Mouse (Mus musculus) forebrain, embryonic 13.5 days (tissue): ENCODE results near the gene Map3k3. TPM values are rescaled to one million over a fixed set of nuclear protein-coding genes. Genes with fewer than 3 reads are reported as not detected.

Source experiments
- ATAC-seq: fragments of 200-750 bp; cut with Nextera tagmentation; 2 replicates; pipeline ENCODE4 v1.8.0; 2017
- H3K27ac ChIP-seq: fragments of 300-500 bp; sonication (generic); 2 replicates; pipeline ENCODE4 v1.5.1; 2015; ENCODE audit warnings: inconsistent platforms, mild to moderate bottlenecking, moderate library complexity
- H3K27me3 ChIP-seq: fragments of 300-500 bp; sonication (generic); 2 replicates; pipeline ENCODE4 v1.6.1; 2015; ENCODE audit warnings: mild to moderate bottlenecking, inconsistent platforms
- H3K36me3 ChIP-seq: fragments of 300-500 bp; sonication (generic); 2 replicates; pipeline ENCODE4 v1.6.1; 2015; ENCODE audit warnings: mild to moderate bottlenecking, inconsistent platforms; ENCODE audit not compliant: poor library complexity, severe bottlenecking
- H3K4me1 ChIP-seq: fragments of 300-500 bp; sonication (generic); 2 replicates; pipeline ENCODE4 v1.6.1; 2015; ENCODE audit warnings: inconsistent platforms
- H3K4me2 ChIP-seq: fragments of 300-500 bp; sonication (generic); 2 replicates; pipeline ENCODE4 v1.6.1; 2015; ENCODE audit warnings: inconsistent platforms, mild to moderate bottlenecking, moderate library complexity
- H3K4me3 ChIP-seq: fragments of 300-500 bp; sonication (generic); 2 replicates; pipeline ENCODE4 v1.5.1; 2015; ENCODE audit warnings: mild to moderate bottlenecking, inconsistent platforms
- H3K9ac ChIP-seq: fragments of 300-500 bp; sonication (generic); 2 replicates; pipeline ENCODE4 v1.6.1; 2015; ENCODE audit warnings: mild to moderate bottlenecking, inconsistent platforms
- H3K9me3 ChIP-seq: fragments of 300-500 bp; sonication (generic); replicated peaks from 2 replicates; pipeline ENCODE4 v1.6.1; 2016; ENCODE audit warnings: inconsistent platforms
- WGBS: fragments of 180-500 bp; shearing (Covaris S2); methylation state at CpG from one replicate; pipeline ENCODE4 v1.1.7; 2015; 5-methylcytosine and 5-hydroxymethylcytosine counted together
- polyA plus RNA-seq: library from polyadenylated mRNA; unstranded; fragments of >200 nt; fragmentation: Nextera tagmentation; extraction: Ambion mirVana; gene quantifications from 2 replicates; pipeline ENCODE4 v1.2.1, GENCODE M21; 2015

Map3k3 gene
- polyA plus RNA-seq, 1 experiment from 2014 or later, result 11.9 TPM

DNA sequence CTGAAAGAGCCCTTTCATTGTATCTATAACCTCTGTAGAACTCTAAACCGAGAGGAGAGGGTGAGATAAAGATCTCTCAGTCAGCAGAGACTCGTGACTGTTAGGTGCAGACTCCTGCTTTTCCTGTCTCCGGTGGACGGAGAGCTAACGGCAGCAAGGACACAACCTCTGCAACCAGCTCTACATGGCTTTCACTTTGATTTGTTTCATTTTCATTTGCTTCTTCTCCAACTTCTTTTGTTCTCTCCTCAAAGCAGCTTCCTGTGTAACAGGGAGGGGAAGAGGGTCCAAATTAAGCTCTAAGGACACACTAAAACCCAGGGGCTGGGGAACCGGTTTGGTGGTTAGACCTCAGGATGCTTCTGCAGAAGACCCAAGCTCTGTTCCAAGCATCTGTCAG lies 116.3 kb downstream of the Map3k3 start:
- ATAC-seq, result no peak
- no peaks in the 10 kb centered on the region for H3K9me3 ChIP-seq
- no peak overlapping the region for H3K4me3 ChIP-seq
- H3K36me3 ChIP-seq, result peaks cover 81% of the 10 kb centered on the region
- H3K4me1 ChIP-seq, result no peaks in the 10 kb centered on the region
- H3K27ac ChIP-seq, result no peak overlapping the region
- no peak overlapping the region for H3K4me2 ChIP-seq
- no peak overlapping the region for H3K9ac ChIP-seq
- WGBS, result 93% methylated on average over 6 of the region's 6 CpGs
- H3K27me3 ChIP-seq, result no peaks in the 10 kb centered on the region

DNA sequence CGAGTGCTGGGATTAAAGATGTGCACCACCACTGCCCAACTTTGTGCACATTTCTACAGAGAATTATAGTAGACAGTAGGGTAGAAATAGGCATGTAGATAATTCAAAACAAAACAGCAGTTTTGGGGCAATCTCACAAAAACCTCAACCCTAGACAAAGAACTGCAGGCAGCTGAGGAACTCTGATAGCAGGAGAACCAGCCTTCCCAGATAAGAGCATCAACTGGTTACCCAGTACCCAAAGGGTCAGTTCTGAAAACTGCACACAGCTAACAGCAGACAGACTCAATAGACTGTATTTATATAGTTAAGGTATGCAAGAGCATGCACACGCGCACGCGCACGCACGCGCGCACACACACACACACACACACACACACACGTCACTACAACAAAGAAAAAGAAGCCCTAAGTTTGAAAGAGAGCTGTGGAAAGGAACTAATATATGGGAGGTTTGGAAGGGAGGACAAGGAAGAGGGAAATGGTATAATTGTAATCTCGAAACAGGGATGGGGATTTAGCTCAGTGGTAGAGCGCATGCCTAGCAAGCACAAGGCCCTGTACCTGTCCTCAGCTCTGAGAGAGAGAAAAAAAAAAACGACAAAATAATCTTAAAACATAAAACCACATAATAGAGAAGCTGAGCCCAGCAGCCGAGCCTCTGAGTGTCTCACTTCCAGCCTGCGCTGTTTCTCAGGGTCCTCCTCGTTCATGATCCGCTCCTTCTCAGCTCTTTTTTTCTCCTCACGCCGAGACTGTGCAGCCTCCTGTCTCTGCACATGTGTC lies 117.1 kb downstream of the Map3k3 start:
- no peaks in the 10 kb centered on the region for H3K4me1 ChIP-seq
- H3K4me2 ChIP-seq, result no peak overlapping the region
- H3K36me3 ChIP-seq, result peaks cover 85% of the 10 kb centered on the region
- no peak for ATAC-seq
- no peaks in the 10 kb centered on the region for H3K27me3 ChIP-seq
- H3K27ac ChIP-seq, result no peak overlapping the region
- no peaks in the 10 kb centered on the region for H3K9me3 ChIP-seq
- H3K4me3 ChIP-seq, result no peak overlapping the region
- 95% methylated on average over 19 of the region's 19 CpGs for WGBS
- no peak overlapping the region for H3K9ac ChIP-seq

GRCm38 (mm10) chr11:106202123-106202465 lies 117.7 kb downstream of the Map3k3 start, which contains the start of gene Strada:
TSS of gene Strada (minus strand) at chr11:106202168.
- Histone ChIP-seq H3K27me3 (no peaks in the 10 kb centered on the region), H3K4me3 (no peak within 1 kb of the TSS), H3K27ac (no peak within 1 kb of the TSS), H3K4me2 (no peak within 1 kb of the TSS), H3K9ac (no peak within 1 kb of the TSS), H3K36me3 (peaks cover 85% of the 10 kb centered on the region), H3K9me3 (no peaks in the 10 kb centered on the region), H3K4me1 (no peaks in the 10 kb centered on the region)
- 85% methylated on average over 5 of the region's 5 CpGs for WGBS
- ATAC-seq, result no peak

Other genes starting within 250 kb of the Map3k3 start
- 17.2 and 21.4 TPM in 2 replicates for gene Cyb561, start 131.3 kb upstream of the Map3k3 start, polyA plus RNA-seq
- 0.57 and 0.97 TPM in 2 replicates for gene Ace, start 116.7 kb upstream of the Map3k3 start, polyA plus RNA-seq
- gene Ace3, start 89.9 kb upstream of the Map3k3 start, polyA plus RNA-seq, result not detected in 2 replicates
- 0.40 and 0.54 TPM in 2 replicates for gene Kcnh6, start 76.5 kb upstream of the Map3k3 start, polyA plus RNA-seq
- gene Dcaf7, start 47.7 kb upstream of the Map3k3 start, polyA plus RNA-seq, result 82.1 and 99.4 TPM in 2 replicates
- gene Taco1, start 18.6 kb upstream of the Map3k3 start, polyA plus RNA-seq, result 8.9 and 9.6 TPM in 2 replicates
- not detected in 2 replicates for gene Gm10840, start 76.2 kb downstream of the Map3k3 start, polyA plus RNA-seq
- 253 and 279 TPM in 2 replicates for gene Limd2, start 76.2 kb downstream of the Map3k3 start, polyA plus RNA-seq
- gene Strada, start 117.6 kb downstream of the Map3k3 start, polyA plus RNA-seq, result 33.4 and 33.5 TPM in 2 replicates
- 78.6 and 83.9 TPM in 2 replicates for gene Ccdc47, start 131.7 kb downstream of the Map3k3 start, polyA plus RNA-seq
- 93.0 and 102 TPM in 2 replicates for gene Ddx42, start 132.3 kb downstream of the Map3k3 start, polyA plus RNA-seq
- 46.4 and 52.7 TPM in 2 replicates for gene Ftsj3, start 171.5 kb downstream of the Map3k3 start, polyA plus RNA-seq
- gene Psmc5, start 171.5 kb downstream of the Map3k3 start, polyA plus RNA-seq, result 322 and 348 TPM in 2 replicates
- 14.2 and 14.3 TPM in 2 replicates for gene Smarcd2, start 188.4 kb downstream of the Map3k3 start, polyA plus RNA-seq
- 0.10 and 0.14 TPM in 2 replicates for gene Tcam1, start 192.1 kb downstream of the Map3k3 start, polyA plus RNA-seq
- not detected in 2 replicates for gene Gh, start 217.3 kb downstream of the Map3k3 start, polyA plus RNA-seq
- 0.27 and 0.49 TPM in 2 replicates for gene Cd79b, start 230.1 kb downstream of the Map3k3 start, polyA plus RNA-seq